Mouse (Mus musculus) v-Abl transformed pro-B cells (cell line): ENCODE data around the gene Ing1.

ENCODE experiments used
- in situ Hi-C, 2 experiments: fragments of 400-800 bp; cut with MboI; formaldehyde crosslinking; loops; one replicate each; pipeline ENCODE4 v1.15.1; 2025; ENCODE audit not compliant: unreplicated experiment in 2 of 2

The Ing1 gene

DNA sequence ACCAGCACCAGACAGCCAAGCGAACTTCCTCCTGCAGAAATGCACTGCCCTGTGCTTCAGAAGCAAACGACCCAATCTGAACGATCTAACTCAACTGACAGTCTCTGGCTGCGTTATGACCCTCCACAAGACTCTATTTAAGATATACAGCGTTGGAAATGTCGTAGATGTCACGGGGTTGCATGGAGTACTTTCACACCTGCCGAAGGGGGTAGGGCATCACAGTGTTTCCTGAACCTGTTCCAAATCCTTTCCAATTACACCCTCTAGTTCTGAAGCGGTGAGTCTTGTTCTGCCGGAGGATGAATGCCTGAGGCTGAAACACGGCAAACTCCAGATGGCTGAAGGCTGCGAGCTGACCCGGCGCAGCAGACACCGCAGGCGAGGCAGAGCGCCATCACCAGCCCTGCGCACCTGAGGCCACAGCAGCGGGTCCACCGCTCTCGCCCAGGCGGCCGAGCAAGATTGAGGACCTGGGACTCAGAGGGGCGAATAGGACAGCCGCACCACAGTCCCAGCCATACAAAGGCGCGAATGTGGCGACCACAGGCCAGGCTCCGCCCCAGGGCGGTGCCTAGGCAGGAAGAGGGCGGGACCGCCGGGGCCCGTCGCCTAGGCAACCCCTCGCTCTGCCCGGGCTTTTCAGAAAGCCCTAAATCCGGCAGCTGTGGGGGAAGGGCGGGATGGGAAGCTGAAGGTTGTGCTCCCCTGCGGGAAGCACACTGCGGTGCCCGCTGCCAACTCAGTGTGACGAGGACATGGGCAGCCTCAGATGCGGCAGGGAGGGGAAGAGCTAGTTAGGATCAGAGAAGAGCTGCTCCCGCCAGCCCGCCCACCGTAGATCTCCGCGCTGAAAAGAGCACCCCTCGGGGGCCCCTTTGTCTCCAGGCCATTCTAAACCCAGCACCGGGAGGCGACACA is at the start of gene Ing1:
Ing1 (plus strand) TSS at position 773 of the 921 bp plus-strand sequence.
- in situ Hi-C loops, result loop anchor here in 1 of 2 experiments (5.0 kb wide), 1 partner anchor 62 kb away; no protein-coding TSS in a partner anchor

DNA sequence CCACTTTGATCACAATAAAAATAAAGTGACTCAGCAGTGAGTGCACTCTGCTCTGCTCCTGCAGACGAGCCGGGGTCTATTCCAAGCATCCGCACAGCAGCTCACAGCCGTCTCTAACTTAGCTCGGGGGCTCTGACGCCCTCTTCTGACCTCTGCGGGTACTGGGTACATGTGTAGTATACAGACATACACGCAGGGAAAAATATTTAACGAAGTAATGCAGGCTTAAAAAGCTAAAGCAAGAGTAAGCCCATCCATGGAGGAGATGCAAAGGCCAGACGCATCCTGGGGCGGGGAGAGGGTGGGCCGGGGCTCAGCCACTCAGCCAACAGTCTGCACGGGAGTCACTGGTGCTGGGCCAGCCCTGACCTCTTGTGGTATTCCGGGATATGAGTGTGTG is 49.3 kb upstream of the Ing1 start:
- in situ Hi-C loops, result loop anchor here (5.0 to 25.0 kb wide), 7 partner anchors 36 to 669 kb away; partner anchors contain the start of gene 1700016D06Rik (in 1 of the 2)

DNA sequence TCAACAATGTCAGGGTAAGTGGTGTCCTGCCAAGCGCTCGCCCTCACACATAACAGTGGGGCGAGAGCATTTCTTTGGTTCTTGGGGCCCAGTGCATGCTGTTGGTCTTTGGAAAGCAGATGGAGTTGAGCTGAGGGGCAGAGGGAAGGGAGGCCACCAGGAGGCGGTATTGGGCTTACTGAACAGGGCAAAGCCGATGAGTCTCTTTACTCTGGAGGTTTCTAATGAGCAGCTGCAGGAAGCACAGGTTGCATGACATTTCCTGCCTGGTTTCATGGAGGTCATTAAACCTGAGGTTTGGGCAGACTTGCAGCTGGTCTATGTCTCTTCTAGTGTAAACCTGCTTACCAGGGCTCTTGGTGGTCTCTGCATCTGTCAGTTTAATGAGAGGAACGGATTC is 48.6 kb upstream of the Ing1 start:
- in situ Hi-C loops, result loop anchor here (5.0 to 25.0 kb wide), 7 partner anchors 35 to 670 kb away; partner anchors contain the start of gene 1700016D06Rik (in 1 of the 2)

DNA sequence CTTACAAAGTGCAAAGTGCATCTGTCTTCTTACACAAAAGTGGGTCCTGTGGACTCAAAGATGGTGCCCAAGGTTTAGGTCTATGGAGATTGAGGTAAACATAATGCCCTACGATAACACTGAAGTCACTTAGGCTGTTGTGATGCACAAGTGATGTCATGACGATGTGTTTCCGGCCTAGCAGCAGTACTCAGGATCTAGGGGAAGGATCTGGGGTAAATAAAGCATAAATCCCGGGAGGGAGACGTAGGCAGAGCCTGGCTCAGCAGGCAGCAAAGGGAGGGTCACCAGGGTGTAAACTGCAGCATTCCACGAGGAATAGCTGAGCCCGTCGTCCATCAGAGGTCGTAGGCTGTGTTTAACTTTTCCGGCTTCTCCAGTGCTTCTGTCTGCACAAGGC is 46.5 kb upstream of the Ing1 start:
- in situ Hi-C loops, result loop anchor here (5.0 to 25.0 kb wide), 7 partner anchors 33 to 672 kb away; partner anchors contain the start of gene 1700016D06Rik (in 1 of the 2)

DNA sequence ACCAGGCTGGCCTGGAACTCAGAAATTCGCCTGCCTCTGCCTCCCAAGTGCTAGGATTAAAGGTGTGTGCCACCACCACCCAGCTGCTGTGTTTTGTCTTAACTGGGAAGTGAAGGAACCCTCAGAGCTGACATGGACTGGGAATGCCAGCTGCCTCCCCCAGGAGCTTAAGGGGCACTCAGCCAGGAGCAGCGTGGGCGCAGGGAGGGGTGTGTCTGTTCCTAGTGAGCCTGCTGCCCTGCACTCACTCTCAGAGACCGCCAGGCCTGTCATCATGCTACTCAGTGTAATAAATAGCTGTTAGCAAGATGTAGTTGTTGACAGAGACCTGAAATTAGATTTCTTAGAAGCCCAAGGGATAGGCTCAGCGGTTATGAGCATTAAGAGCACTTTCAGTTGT is 44.4 kb upstream of the Ing1 start:
- in situ Hi-C loops, result loop anchor here in 1 of 2 experiments (25.0 kb wide), 1 partner anchor 674 kb away; no protein-coding TSS in a partner anchor

DNA sequence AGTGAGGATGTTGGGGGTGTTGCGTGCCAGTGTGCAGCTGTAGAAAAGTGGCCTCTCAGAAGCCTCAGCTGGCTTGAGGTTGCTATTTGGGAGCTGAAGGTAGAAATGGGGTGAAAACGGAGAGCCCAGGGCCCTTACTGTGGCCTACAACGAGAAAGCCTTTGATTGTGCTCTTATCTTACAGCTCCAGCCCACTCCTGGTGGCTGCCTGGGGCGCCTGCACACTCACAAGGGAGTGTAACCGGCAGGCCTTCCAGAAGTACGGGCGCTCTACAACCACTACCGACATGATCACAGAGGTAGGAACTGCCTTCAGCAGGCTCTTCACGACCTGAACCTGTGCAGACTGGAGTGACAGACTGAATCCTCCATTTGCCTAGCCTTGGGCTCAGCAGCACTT is 42.7 kb upstream of the Ing1 start:
- in situ Hi-C loops, result loop anchor here in 1 of 2 experiments (25.0 kb wide), 1 partner anchor 675 kb away; no protein-coding TSS in a partner anchor

DNA sequence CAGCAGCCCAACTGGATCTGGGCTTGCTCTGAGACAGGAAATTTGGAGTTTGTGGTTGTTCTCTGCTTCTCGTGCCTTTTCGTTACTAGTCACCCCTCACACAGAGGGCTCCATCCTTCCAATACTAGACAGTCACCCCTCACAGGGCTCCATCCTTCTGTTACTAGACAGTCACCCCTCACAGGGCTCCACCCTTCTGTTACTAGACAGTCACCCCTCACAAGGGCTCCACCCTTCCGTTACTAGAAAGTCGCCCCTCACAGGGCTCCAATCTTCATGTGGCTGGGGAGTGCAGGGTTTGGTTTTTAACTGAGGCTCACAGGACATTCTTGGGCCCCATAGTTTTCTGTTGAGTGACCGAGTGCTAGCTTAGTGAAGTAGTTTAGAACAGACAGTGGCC is 42.1 kb upstream of the Ing1 start:
- in situ Hi-C loops, result loop anchor here in 1 of 2 experiments (25.0 kb wide), 1 partner anchor 676 kb away; no protein-coding TSS in a partner anchor

DNA sequence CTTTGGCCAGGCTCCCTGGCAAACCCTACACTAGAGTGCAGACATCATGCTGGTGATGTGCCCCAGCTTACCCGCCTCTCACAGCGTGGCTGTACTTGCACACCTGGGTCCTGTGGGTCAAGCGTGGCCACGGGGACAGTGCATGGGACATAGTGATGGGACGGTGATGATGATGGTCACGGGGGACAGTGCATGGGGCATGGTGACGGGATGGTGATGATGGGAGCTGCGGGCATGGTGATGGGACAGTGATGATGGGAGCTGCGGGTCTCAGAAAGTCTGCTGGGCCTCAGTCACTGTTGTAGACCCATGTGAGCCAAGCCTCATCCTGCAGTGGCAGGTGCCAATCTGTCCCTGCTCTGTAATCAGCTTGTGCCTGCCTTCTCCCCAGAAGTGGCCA is 39.1 kb upstream of the Ing1 start:
- in situ Hi-C loops, result loop anchor here in 1 of 2 experiments (25.0 kb wide), 1 partner anchor 679 kb away; no protein-coding TSS in a partner anchor

DNA sequence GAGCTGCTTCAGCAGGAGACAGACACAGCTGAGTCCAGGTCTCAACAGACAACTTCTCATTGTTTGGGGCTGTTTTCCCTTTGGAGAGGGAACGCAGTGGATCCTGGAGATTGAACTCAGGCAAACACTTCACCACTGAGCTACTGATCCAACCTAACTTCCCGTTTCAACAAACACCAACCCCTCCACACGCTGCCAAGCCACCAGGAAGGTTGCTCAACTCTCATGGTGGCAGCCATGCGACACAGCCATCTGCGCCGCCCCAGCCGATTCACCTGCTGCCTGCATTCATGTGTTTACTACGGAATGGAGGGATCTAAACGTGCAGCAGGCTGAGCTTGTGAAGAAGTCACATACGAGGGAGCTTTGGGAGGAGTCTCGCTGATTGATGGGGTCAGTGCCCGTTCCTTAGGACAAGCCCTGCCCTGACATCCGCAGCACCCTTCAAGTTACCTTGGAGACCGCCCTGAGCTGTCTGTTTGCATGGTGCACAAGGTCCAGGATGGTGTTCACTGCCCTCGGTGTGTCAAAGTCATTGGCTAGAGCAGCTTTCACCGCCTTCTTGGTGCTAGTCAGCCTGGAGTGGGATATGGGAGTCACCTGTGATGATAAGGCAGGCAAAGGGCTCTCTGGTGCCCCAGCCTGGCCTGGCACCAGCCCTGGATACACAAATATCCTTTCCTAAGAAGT is 37.9 kb upstream of the Ing1 start:
- in situ Hi-C loops, result loop anchor here in 1 of 2 experiments (25.0 kb wide), 1 partner anchor 680 kb away; no protein-coding TSS in a partner anchor

DNA sequence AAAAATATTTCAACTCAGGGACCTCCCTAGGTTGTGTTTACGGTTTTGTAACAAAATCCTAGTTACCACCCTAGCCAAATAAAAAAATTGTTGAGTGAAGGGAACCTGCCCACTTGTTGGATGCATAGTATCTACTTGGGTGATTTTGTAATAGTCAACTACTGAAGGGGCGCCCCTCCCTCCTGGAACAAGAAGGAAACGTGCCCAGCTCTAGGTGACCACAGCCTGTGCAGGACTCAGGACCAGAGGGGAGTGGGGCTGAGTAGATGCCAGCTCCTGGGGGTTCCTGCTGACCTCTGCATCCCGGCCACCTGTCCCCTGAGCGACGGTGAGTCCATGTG is 37.3 kb upstream of the Ing1 start:
- in situ Hi-C loops, result loop anchor here in 1 of 2 experiments (25.0 kb wide), 1 partner anchor 681 kb away; no protein-coding TSS in a partner anchor

DNA sequence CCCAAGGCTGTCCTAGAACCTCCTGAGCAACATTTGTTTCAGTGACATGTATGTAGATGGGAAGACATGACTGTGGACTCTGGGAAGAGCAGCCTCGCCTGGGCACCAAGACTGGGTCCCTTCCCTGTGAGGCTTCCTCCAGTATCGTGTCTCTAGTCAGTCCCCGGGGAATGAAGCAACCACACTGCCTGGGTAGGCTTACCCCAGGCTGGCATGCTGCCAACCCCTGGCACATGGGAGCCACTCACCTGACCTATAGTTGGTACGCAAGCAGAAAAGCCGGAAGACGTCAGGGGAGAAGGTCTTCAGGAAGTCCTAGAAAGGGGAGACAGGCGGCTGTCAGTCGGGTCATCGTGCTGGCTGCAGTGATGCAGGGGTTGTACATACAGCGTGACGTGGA is 36.7 kb upstream of the Ing1 start:
- in situ Hi-C loops, result loop anchor here in 1 of 2 experiments (25.0 kb wide), 1 partner anchor 681 kb away; no protein-coding TSS in a partner anchor

DNA sequence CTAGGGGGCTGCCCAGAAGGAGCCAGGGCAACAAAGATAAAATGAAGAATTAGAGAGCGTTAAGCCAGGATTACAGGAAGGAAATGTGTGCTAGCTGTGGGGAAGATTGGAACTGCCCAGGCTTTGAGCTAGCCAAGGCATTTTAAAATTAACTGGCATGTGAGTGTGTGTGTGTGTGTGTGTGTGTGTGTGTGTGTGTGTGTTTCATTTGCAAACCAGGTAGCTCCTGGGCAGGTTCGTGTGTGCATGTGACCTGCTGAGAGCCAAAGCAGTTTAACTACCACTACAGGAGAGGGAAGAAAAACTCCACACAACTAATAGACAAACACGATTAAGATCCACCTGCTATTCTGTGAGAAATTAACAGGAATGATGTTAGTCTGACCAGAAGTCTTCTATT is 32.0 kb upstream of the Ing1 start:
- in situ Hi-C loops, result loop anchor here in 1 of 2 experiments (25.0 kb wide), 1 partner anchor 686 kb away; no protein-coding TSS in a partner anchor

DNA sequence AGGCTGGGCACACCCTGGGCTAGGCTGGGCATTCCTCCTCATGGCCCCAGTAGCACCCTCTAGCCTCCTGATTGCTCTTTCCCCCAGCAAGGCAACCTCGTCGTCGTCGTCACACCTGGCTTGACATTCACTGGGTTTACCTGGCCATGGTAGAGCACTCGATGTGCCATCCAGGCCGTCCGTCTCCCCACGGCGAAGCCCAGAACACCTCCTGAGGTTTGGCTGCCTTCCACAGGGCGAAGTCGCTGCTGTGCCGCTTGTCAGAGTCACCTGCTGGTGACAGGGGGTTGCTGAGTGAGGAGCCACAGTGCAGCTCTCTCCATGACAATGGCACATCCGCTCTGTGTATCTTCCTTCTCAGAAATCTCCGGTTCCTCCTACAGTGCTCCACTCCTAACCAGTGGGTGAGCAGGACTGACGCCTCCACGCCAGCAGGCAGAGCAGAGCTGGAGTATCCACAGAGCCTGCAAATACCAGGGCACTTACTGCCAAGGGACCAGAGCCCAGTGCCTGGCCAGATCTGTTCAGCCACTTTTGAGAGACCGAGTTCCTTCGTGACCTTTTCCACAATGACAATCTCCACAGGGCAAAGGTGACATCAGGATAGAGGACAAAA is 25.1 kb upstream of the Ing1 start:
- in situ Hi-C loops, result no loop called here

DNA sequence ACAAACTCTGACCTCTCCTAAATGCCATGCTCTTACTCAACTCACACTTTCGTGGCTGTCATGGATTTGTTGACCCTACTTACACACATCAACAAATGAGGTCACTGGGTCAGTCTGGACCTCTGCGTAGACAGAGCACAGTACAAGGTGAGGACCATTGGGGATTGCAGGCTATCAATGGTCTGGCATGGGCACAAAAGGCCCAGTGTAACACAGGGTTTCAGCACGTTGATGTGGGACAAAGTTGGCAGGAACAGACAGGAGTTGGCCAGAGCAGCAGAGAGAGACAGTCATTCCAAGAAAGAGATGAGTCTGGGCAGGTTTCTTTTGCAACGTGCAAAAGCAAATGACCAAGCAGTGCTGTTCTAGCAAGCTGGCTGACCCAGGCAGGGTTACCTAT is 24.5 kb upstream of the Ing1 start:
- in situ Hi-C loops, result no loop called here

DNA sequence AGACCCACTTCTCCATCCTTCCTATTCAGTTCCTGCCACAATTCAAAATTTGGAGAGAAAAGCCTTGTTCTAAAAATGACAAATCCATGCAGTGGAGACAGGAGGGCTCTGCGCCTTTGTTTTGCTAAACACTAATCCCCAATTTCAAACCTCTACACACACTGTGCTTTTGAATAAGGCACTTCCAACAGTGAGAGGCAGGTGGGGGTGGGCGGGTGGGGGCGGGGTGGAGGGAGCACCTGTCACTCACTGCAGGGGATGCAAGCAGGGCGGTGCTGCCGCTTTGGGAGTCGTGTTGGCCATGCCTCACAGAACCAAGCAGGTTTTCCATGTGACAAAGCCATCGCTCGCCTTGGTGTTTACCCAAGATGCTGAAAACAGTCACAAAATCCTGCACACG is 20.9 kb upstream of the Ing1 start:
- in situ Hi-C loops, result no loop called here

DNA sequence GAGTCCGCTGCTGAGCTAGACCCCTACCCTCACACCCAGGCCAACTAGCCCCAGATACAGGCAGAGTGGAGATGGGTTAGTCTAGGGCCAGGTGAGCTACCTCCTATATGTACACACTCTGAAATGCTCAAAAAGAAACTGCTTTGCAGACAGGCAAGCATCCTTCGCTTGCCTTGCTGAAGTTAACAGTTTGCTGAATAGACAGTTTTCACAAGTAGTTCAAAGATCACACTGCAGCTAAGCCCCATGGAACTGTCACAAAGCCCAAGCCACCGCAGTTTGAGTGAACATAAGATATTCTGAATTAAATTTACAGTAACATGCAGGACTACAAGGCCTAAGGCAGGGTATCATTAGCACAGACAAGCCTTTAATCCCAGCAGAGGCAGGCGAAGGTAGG is 16.3 kb upstream of the Ing1 start:
- in situ Hi-C loops, result no loop called here

DNA sequence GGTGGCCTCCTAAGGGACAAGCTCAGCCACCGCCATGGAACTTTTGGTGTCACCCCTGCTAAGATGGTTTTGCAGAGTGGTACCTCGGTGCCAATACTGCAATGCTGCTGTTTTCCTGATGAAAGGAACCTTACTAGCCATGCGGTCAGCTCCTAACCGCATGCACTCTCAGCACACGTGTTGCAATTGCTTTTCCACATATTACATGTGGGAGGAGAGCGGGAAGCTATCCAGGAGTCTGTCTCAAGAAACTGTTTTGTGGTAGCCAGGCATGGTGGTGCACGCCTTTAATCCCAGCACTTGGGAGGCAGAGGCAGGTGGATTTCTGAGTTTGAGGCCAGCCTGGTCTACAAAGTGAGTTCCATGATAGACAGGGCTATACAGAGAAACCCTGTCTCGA is 15.2 kb upstream of the Ing1 start:
- in situ Hi-C loops, result loop anchor here in 1 of 2 experiments (5.0 kb wide), 1 partner anchor 33 kb away; no protein-coding TSS in a partner anchor

DNA sequence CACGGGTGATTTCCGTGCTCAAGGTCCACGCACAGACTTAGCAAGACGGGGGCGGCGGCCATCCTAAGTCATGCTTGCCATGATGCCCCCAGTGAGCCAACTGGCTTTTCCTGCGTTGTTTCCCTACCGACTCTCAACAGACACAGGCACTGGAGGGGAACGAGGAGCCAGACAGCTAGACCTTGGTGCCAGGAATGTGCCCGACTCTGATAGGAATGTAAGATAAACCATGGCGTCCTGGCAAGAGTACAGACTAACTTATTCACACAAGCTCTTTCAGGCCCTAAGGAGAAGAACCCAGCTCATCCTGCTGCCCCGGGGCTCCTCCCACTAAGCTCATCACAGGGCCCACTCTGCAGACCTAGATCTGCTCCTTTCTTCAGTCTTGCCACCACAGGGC is 13.3 kb upstream of the Ing1 start:
- in situ Hi-C loops, result loop anchor here in 1 of 2 experiments (5.0 kb wide), 1 partner anchor 35 kb away; no protein-coding TSS in a partner anchor

DNA sequence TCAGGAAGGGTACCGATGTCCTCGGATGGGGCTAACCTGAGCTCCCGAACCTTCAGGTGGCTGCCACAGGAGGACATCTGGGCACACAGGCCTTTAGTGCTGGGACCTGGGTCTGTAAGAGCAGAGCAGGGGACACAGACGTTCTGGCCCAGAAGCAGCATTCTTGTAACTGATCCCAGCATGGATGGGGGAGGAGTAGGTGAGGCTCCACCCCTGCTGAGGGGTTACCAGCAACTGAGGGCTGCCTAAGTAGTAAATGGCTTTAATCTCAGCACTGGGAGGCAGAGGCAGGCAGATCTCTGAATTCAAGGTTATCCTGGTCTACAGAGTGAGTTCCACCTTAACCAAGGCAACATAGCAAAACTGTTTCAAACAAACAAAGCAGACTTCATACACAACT is 12.5 kb upstream of the Ing1 start:
- in situ Hi-C loops, result loop anchor here in 1 of 2 experiments (5.0 kb wide), 1 partner anchor 36 kb away; no protein-coding TSS in a partner anchor

DNA sequence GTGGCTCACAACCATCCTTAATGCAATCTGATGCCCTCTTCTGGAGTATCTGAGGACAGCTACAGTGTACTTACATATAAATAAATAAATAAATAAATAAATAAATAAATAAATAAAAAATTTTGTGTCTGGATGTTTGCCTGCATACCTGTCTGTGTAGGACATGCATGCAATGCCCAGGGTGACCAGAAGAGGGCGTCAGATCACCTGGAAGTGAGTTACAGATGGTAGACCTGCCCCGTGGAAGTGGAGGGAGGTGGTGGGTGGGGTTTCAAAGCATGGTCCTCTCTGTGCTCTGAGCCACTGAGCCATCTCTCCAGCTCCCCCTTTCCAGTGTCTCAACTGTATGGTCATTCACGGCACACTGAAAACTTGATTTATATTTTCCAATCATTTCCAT is 11.0 kb upstream of the Ing1 start:
- in situ Hi-C loops, result loop anchor here in 1 of 2 experiments (5.0 kb wide), 1 partner anchor 37 kb away; no protein-coding TSS in a partner anchor
